Mouse (Mus musculus) v-Abl transformed pro-B cells (cell line): ENCODE data around the gene Ppfibp1.

Experiments used
- in situ Hi-C, 2 experiments: fragments of 400-800 bp; cut with MboI; formaldehyde crosslinking; loops; one replicate each; pipeline ENCODE4 v1.15.1; 2025; ENCODE audit not compliant: unreplicated experiment in 2 of 2

Ppfibp1 gene

DNA sequence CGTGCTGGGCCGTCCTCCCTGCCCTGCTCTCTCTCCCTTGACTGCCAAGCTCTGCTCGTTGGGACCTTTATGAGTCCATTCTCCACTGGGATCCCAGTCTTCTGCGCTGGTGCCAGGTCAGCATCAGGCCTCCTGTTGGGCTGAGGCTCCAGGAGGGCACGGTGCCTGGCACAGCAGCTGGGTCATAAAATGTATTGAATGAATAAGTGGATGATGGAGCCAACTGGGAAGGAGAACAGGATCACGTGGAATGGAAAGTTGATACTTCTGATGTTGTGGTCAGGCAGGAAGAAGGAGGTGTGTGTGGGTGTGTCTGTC lies 176.6 kb downstream of the Ppfibp1 start:
- in situ Hi-C loops: no loop called here

DNA sequence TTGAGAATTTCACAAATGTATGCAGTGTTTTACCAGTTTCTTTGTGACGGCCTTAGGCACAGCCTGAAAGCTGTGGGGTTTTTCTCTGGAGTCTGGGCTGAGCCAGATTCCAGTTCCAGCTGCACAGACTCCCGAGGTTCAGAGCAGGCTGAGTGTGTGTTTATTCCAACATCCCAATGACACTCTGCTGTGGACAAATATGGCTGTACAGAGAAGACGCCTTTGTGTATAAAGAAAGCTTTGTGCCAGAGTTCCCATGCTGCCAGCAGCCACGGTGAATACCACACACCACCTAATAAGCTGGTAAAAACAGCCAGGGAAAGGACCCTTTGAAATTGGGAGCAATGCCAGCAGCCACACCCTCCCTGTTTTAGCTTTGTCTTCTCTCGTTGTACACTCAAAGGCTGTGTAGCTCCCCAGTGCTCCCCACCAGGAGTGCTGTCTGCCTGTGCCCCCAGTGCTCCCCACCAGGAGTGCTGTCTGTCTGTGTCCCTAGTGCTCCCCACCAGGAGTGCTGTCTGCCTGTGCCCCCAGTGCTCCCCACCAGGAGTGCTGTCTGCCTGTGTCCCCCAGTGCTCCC lies 187.6 kb downstream of the Ppfibp1 start:
- in situ Hi-C loops: loop anchor here (25.0 kb wide), 6 partner anchors 414 to 2011 kb away; partner anchors contain the start of genes Bhlhe41 (in 1 of the 2) and Lrmp (in 1 of the 2)

DNA sequence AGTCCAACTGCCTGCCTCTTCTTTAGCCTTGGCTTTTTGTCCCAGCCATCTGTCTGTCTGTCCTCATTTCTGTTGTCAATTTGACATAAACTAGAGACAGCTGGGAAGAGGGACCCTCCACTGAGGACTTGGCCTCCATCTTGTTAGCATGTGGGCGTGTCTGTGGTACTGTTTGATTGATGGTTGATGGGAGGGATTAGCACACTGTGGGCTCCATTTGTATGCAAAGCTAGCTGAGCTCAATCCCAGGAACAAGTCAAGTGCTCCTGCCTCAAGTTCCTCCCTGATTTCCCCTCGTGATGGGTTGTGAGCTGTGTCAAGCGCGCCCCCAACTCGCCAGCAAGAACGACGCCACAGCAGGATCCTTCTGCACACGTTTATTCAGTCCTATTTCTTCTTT lies 188.6 kb downstream of the Ppfibp1 start:
- in situ Hi-C loops: loop anchor here (25.0 kb wide), 6 partner anchors 415 to 2010 kb away; partner anchors contain the start of genes Bhlhe41 (in 1 of the 2) and Lrmp (in 1 of the 2)

DNA sequence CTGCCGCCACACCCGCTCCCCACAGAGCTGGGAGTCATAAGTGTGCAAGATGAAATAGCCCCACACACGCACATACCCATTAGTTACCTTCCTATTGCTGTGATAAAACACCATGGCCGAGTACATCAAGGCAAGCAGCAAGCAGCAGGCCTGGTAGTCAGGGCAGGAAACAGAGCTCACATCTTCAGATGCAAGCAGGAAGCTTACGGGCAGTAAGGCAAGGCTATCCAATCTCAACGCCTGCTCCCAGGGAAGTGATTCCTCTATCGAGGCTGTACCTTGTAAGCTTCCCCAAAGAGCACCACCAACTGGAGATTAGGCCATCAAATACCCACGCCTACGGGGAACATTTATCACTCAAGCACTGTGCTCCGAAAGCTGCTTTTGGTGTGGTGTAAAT lies 191.6 kb downstream of the Ppfibp1 start:
- in situ Hi-C loops: loop anchor here (25.0 kb wide), 6 partner anchors 418 to 2007 kb away; partner anchors contain the start of genes Bhlhe41 (in 1 of the 2) and Lrmp (in 1 of the 2)
